Mouse (Mus musculus) E14TG2a.4 (cell line): ENCODE measurements around the gene Ttc9.

Experiments
- CTCF ChIP-seq: conservative IDR thresholded peaks from 2 replicates; pipeline ENCODE4 v1.5.1; 2014; ENCODE audit warnings: low read length
- NANOG ChIP-seq: IDR thresholded peaks from 2 replicates; pipeline ENCODE4 v1.6.1; 2014; ENCODE audit warnings: borderline replicate concordance, low read length, mixed read lengths
- POU5F1 ChIP-seq: IDR thresholded peaks from 2 replicates; pipeline ENCODE4 v1.6.1; 2014; ENCODE audit warnings: low read length, borderline replicate concordance

DNA sequence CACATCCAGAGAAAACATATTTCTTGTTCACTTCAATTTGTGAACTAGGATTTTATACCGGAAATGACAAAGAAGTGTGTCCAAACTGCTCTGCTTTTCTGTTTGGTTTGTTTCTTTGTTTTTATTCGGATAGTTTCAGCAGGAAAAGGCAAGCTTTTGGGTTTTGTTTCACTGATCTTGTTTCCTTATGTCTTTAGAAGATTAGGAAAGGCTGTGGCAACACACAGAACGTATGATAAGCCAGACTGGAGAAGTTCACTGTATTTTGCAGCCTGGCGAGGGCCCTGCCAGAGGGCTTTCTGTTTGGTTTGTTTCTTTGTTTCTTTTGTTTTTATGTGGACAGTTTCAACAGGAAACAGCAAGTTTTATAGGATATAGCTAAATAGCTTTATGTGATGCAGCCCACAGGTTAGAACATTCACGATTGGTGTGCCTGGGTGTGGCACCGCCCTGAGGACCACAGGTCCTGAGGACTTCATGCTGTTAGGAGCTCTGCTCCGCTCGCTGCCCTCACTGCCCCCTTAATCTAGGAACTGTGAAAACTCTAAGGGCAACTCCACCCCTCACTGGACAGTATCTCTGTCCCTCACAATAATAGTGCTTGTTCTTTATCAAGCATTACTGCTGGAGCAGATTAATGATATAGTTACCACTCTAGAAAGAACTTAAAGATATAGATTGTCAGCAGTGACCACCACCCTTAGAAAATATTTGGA lies 34.3 kb upstream of the Ttc9 start:
- TF ChIP-seq CTCF (no peak), POU5F1 (no peak), NANOG (no peak)
